Mouse (Mus musculus): ENCODE measurements around the gene Gc.

DNA sequence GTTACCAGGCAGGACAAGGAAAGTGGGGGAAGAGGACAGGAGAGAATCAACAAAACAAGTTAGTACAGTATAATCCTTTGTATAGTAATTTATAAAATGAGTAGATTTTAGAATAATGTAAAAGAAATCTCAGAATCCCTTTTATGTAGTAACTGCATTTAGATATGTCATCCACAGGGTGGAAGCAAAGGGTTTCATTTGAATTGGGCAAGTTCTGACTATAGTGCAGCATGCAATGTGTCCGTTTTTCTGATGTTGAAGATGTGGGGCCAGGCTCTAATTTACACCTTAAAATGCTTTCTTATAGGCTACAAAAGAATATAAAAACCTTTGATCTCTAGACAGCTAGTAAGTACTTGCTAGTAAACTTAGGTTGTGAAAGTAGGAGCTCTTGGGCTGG, 46.2 kb downstream of the Gc start:
- no peak for TF ChIP-seq CTCF (IDR thresholded peaks at IDR 0.05; ENCODE audit: low read depth)
- no peak for TF ChIP-seq EP300 (IDR thresholded peaks at IDR 0.05; ENCODE audit: low read depth)

Data from liver, postnatal 0 days (tissue).